Mouse (Mus musculus) spleen, embryonic (tissue): Measurements from ENCODE around the gene Rnf24.
"Not testable (repeated sequence)": the region's sequence is repeated elsewhere in the genome, so short reads cannot be mapped to it uniquely, and the experiment has no call there.

Experiments
- CTCF ChIA-PET: fragments of 350-600 bp; sonication (Branson Sonifier 250); formaldehyde crosslinking; loops from one replicate; lab custom pipeline; 2022; lab: Charles Lee

The Rnf24 gene

GRCm38 (mm10) chr2:131344449-131344848, 8.2 kb downstream of the Rnf24 start:
- CTCF ChIA-PET, result no interaction called here

GRCm38 (mm10) chr2:131337602-131338001, 15.1 kb downstream of the Rnf24 start:
- CTCF ChIA-PET, result no interaction called here

GRCm38 (mm10) chr2:131330548-131330947, 22.1 kb downstream of the Rnf24 start:
- CTCF ChIA-PET, result no interaction called here

- CTCF ChIA-PET, result no interaction called here
Observed at GRCm38 (mm10) chr2:131328981-131329380, 23.7 kb downstream of the Rnf24 start.

GRCm38 (mm10) chr2:131326044-131326443, 26.6 kb downstream of the Rnf24 start:
- CTCF ChIA-PET, result no interaction called here

GRCm38 (mm10) chr2:131323675-131324074, 29.0 kb downstream of the Rnf24 start:
- CTCF ChIA-PET, result no interaction called here

GRCm38 (mm10) chr2:131321192-131321591, 31.5 kb downstream of the Rnf24 start:
- CTCF ChIA-PET, result not testable (repeated sequence)

GRCm38 (mm10) chr2:131319401-131319800, 33.3 kb downstream of the Rnf24 start:
- CTCF ChIA-PET, result interaction anchor here (0.6 kb wide), 1 partner anchor 498 kb away, joined by 4 read pairs; no protein-coding TSS in a partner anchor

- CTCF ChIA-PET, result no interaction called here
Observed at GRCm38 (mm10) chr2:131316167-131316566, 36.5 kb downstream of the Rnf24 start.

- CTCF ChIA-PET, result interaction anchor here (0.6 kb wide), 2 partner anchors 253 to 285 kb away, joined by 3 to 5 read pairs; no protein-coding TSS in a partner anchor
Observed at GRCm38 (mm10) chr2:131309296-131309695, 43.4 kb downstream of the Rnf24 start.

GRCm38 (mm10) chr2:131307822-131308221, 44.9 kb downstream of the Rnf24 start:
- CTCF ChIA-PET, result no interaction called here

GRCm38 (mm10) chr2:131307391-131307790, 45.3 kb downstream of the Rnf24 start:
- CTCF ChIA-PET, result no interaction called here

- CTCF ChIA-PET, result not testable (repeated sequence)
Observed at GRCm38 (mm10) chr2:131305226-131305625, 47.5 kb downstream of the Rnf24 start.

GRCm38 (mm10) chr2:131304497-131304896, 48.2 kb downstream of the Rnf24 start:
- CTCF ChIA-PET, result no interaction called here

GRCm38 (mm10) chr2:131301635-131302034, 51.1 kb downstream of the Rnf24 start:
- CTCF ChIA-PET, result no interaction called here

GRCm38 (mm10) chr2:131300485-131300884, 52.2 kb downstream of the Rnf24 start:
- CTCF ChIA-PET, result no interaction called here

GRCm38 (mm10) chr2:131298674-131299073, 54.0 kb downstream of the Rnf24 start:
- CTCF ChIA-PET, result not testable (repeated sequence)

GRCm38 (mm10) chr2:131296746-131297261, 55.9 kb downstream of the Rnf24 start:
- CTCF ChIA-PET, result no interaction called here

- CTCF ChIA-PET, result interaction anchor here (0.8 kb wide), 1 partner anchor 13 kb away, joined by 3 read pairs; no protein-coding TSS in a partner anchor
Observed at GRCm38 (mm10) chr2:131290669-131291068, 62.0 kb downstream of the Rnf24 start.

GRCm38 (mm10) chr2:131286276-131286675, 66.4 kb downstream of the Rnf24 start:
- CTCF ChIA-PET, result no interaction called here

- CTCF ChIA-PET, result no interaction called here
Observed at GRCm38 (mm10) chr2:131281596-131281995, 71.1 kb downstream of the Rnf24 start.

- CTCF ChIA-PET, result no interaction called here
Observed at GRCm38 (mm10) chr2:131276722-131277121, 76.0 kb downstream of the Rnf24 start.

- CTCF ChIA-PET, result no interaction called here
Observed at GRCm38 (mm10) chr2:131275493-131275892, 77.2 kb downstream of the Rnf24 start.

- CTCF ChIA-PET, result no interaction called here
Observed at GRCm38 (mm10) chr2:131265056-131265455, 87.6 kb downstream of the Rnf24 start.
